Mouse (Mus musculus) cerebellum, postnatal 4 days (tissue): ENCODE data around the gene Aloxe3.
A peak's percentile ranks its signal among the peaks of the same experiment; 100 is the strongest.

ENCODE experiments used
- DNase-seq, 2 experiments: peaks; one replicate each; pipeline ENCODE4 v3.0.0; 2022; ENCODE audit warnings: low spot score in 2 of 2, mixed read lengths in 1 of 2

Aloxe3 gene

GRCm38 (mm10) chr11:69107676-69108075 is 18.0 kb upstream of the Aloxe3 start:
- DNase-seq = no peak

DNA sequence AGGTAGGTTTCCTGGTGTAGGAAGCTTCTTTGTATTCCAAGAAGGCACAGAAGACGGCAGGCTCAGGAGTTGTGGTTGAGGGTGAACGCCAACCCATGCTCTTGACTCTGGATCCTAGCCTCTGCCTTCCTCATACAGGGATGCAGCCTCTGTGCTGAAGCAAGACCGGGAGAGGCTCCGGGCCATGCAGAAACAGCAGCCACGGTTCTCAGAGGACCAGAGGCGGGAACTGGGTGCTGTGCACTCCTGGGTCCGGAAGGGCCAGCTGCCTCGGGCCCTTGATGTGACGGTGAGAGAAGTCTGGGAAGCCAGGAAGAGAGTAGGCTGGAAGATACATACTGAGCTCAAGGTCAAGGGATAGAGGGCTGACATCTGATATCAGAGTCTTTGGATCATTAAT is 17.5 kb upstream of the Aloxe3 start:
- no peak for DNase-seq

DNA sequence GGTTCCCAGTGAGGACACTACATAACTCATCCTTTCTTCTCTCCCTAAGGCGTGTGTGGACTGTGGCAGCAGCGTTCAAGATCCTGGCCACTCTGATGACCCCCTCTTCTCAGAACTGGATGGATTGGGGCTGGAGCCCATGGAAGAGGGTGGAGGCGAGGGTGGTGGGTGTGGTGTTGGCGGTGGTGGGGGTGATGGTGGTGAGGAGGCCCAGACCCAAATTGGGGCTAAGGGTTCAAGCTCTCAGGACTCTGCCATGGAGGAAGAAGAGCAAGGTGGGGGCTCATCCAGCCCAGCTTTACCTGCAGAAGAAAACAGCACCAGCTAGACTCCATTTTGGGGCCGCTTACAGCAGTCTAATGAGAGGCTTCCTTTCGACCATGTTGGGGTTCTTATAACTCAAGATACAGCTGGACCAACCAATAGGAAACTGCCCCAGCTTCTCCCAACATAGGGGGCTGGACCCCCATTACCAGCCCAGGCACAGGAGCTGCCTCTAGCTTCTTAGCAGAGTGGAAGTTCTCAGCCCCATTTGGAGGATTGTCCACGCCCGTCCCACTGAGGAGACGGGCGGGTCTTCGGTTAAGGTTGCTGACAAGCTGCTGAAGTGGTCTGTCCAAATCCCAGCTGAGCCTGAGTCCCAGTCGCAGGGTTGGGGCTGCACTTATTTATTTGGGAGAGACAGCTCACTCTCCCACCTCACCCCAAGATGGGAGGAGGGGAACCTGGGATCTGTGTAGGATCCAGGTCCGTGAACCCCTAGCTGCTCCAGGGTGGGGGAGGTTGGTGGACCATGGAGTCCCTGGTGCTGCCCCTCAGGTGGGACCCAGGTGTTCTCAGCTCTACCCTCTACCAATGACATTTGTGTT is 16.4 kb upstream of the Aloxe3 start:
- no peak for DNase-seq

DNA sequence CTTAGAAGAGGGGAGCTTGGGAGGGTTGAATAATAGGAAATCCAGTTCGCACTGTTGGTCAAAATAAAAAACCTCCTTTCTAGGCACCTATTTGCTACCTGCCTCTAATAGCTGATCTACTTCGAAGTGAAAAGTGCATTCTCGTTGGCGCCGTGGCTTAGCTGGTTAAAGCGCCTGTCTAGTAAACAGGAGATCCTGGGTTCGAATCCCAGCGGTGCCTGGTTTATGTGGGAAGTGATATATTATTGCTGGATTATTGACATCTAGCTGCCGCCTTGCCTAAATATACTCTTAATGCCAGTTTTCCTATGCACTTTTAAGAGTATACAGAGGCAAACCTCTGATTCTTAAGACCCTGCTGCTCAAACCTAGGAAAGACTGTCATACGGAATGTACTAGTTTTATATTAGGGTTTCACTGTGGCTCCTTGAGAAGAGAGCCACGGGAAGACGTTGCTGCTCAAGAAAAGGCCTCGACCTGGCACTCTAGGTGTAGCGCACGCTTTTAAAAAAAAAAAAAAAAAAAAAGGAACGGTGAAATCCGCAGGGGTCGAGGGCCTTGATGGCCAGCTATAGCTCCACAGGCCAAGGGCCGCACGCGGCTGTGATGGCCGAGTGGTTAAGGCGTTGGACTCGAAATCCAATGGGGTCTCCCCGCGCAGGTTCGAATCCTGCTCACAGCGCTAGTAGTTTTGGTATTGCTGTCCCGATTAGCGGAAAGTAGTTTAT is 15.2 kb upstream of the Aloxe3 start:
- DNase-seq = peak; percentile 99

GRCm38 (mm10) chr11:69111051-69111810 is 14.5 kb upstream of the Aloxe3 start:
- DNase-seq = no peak

DNA sequence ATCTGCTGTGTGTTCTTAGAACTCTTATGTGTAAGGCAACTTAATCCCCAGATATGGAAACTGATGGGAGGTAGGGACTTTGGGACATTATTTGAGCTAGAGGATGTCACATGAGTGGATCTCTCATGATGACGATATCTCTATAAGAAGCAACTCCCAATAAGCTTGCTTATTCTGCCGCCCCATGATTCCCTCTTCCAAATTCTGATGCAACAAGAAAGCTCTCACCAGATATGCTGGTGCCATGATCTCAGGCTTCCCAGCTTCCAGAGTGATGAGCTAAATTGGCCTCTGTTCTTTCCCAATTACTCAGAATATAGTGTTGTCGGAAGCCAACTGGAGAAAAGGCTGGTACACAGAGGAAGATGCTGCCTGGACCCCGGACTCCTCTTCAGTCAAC is 13.8 kb upstream of the Aloxe3 start:
- DNase-seq = no peak

GRCm38 (mm10) chr11:69114018-69114417 is 11.7 kb upstream of the Aloxe3 start:
- no peak for DNase-seq

GRCm38 (mm10) chr11:69114621-69115020 is 11.1 kb upstream of the Aloxe3 start:
- DNase-seq = no peak

- no peak for DNase-seq
Observed at GRCm38 (mm10) chr11:69116843-69117242, 8.9 kb upstream of the Aloxe3 start.

DNA sequence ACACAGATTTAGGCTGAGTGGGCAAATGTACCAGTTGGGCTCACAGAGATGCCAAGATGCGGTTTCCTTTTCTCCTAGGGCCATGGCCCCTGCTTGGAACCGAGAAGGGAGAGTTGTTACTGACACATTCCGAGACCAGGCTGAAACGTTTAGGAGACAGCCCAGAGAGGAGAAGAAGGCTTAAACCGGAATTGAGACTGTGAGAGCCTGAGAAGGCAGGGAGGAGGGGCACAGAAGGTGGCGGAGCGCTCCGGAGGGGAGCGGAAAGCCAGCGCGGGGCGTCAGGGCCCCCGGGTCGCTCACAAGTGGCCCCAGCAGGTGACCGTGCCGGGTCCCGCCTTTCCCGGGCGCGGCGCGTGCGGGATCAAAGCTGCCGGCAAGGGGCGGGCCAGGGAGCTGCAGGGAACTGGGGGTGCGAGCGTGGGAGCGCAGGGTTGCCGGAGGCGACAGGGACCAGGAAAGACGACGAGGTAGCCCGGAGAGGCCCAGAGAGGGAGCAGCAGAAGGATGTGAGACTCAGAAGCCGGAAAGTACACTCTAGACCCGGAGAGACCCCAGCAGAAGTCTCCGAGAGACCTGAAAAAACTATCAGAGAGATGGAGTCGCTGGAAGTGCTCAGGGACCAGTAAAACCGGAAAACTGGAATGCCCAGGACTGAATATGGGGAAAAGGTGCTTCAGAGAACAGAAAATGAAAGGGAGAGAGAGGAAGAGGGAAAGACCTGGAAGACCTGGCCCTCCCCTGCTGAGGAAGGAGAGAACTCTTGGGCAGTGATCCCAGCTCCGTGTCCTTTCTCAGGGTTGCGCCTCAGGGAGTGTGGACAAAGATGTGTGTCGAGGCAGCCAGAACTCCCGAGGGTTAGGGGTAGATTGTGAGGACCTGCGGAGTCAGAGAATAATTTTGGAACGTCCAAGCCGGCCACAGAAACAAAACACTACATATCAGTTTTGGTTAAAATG is 7.7 kb upstream of the Aloxe3 start:
- peak in 1 of 2 experiments; percentile 46 for DNase-seq

GRCm38 (mm10) chr11:69118765-69119164 is 6.9 kb upstream of the Aloxe3 start:
- DNase-seq = peak; percentile 70 to 89

GRCm38 (mm10) chr11:69119446-69120155 is 6.1 kb upstream of the Aloxe3 start:
- no peak for DNase-seq

GRCm38 (mm10) chr11:69120221-69121000 is 5.3 kb upstream of the Aloxe3 start, which contains the start of gene Hes7:
Gene Hes7, plus strand, starts transcription at chr11:69120404.
- DNase-seq = no peak

DNA sequence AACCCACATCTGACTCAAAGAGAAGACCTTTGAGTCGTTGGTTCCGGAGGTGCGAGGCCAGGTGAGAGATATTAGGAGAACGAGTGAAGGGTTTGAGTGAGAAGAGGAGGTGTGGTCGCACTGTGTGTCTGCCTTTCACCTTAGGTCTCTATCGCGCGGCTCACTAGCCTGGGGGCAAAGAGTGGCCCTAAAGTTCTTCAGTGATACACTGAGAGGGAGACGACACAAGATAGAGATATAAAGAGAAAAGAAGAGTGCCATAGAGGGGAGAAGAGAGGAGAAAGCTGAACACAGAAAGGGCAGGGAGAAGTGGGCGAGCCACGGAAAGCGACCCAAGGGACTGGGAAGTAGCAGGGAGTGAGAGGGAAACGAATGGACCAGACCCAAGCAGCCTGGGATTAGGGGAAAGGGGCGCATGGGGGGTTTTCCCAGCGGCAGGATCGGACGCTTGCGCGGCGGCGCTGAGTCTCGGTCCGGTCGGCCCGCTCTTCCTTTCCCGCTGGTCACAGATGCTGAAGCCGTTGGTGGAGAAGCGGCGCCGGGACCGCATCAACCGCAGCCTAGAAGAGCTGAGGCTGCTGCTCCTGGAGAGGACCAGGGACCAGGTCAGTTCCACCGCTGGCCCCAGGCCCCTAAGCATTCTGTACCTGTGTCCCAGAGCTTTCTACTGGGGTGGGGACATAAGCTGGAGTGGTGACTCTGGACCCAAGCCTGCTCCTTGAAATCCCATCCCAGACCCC is 4.5 kb upstream of the Aloxe3 start:
- DNase-seq = no peak

GRCm38 (mm10) chr11:69121741-69122335 is 3.9 kb upstream of the Aloxe3 start:
- peak in 1 of 2 experiments; percentile 32 for DNase-seq

DNA sequence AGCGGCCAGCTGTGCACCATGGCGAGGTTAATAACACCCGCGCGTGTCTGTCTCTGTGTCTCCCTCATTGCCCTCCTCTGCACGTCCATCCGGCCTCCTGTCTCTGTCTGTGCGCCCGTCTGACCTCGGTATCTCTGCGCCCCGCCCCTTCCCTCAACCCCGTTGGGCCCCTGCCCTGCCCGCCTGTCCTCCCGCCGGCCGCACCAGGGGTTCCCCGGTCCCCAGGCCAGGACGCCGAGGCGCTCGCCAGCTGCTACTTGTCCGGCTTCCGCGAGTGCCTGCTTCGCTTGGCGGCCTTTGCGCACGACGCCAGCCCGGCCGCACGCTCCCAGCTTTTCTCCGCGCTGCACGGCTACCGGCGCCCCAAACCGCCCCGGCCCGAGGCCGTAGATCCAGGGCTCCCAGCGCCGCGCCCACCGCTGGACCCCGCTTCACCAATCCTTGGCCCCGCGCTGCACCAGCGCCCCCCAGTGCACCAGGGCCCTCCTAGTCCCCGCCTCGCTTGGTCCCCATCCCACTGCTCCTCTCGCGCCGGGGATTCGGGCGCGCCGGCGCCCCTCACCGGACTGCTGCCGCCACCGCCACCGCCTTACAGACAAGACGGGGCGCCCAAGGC is 3.3 kb upstream of the Aloxe3 start, which contains the start of gene 9130213A22Rik:
9130213A22Rik (minus strand) TSS at position 254 of the 616 bp plus-strand sequence.
- DNase-seq = peak; percentile 82 to 86

DNA sequence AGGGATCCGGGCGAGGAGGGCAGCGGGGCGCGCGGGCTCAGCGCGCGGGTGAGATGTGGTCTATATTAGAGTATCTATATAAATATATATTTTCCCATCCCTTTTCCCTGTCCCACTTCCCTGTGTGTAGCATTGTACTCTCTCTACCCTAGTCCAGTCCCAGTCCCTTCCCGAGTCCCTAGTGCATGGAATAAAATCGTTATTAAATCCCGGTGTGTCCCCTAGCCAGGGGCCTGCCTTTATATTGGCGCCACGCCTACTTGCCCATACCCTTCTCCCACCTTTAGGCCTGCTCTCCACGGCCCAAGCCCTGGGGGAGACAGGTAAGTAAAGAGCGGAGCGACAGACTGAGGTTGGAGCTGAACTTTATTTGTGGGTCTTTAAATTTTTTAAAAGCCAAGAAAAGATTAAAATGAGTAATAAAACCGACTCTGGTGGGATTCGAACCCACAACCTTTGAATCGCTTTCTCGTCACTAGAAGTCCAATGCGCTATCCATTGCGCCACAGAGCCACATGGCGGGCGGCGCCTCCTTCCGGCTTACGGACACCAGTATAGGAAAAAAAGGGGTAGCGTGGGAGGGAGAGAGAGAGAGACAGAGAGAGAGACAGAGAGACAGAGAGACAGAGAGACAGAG is 2.5 kb upstream of the Aloxe3 start:
- peak; percentile 91 to 95 for DNase-seq
